Mouse (Mus musculus): ENCODE measurements around the gene Pdyn.
A peak's percentile ranks its signal among the peaks of the same experiment; 100 is the strongest.

Pdyn gene

DNA sequence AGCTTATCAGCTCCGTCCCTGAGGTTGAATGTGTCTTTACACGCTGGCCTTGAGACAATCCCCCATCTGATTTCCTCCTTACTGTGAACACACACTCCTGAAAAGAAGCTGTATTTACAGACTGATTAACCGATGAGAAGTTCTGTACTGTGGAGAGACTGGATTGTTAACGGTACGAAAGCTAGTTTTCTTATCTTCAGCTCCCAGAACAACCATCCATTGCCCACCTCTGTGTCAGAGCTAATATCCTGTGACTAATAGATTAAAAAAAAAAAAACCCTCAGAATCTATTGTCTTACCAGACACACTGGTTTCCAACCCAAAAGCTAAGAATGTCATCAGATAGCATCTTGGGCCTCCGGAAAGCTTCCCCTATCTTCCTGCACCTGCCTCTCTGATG is 5.3 kb downstream of the Pdyn start:
- TF ChIP-seq NANOG (IDR thresholded peaks at IDR 0.05; ENCODE audit: borderline replicate concordance, low read length) (no peak), CTCF (conservative IDR thresholded peaks at IDR 0.05; ENCODE audit: low read length) (no peak), POU5F1 (IDR thresholded peaks at IDR 0.05; ENCODE audit: borderline replicate concordance, low read length) (no peak)
- no peak overlapping the region for H3K4me3 ChIP-seq (replicated peaks; ENCODE audit: low read length)
- peaks cover 65% of the 10 kb centered on the region for H3K4me1 ChIP-seq (replicated peaks; ENCODE audit: low read depth, low read length)
- peaks cover 40% of the 10 kb centered on the region for H3K27me3 ChIP-seq (ENCODE audit: insufficient read depth, low read length)
- no peaks in the 10 kb centered on the region for H3K36me3 ChIP-seq (ENCODE audit: insufficient read depth, low read length)
- H3K9me3 ChIP-seq (ENCODE audit: low read length), result no peaks in the 10 kb centered on the region

GRCm38 (mm10) chr2:129692694-129693093 is 7.0 kb downstream of the Pdyn start:
- Histone ChIP-seq H3K9me3 (ENCODE audit: low read length) (no peaks in the 10 kb centered on the region), H3K36me3 (ENCODE audit: insufficient read depth, low read length) (no peaks in the 10 kb centered on the region), H3K4me3 (replicated peaks; ENCODE audit: low read length) (no peak overlapping the region), H3K4me1 (replicated peaks; ENCODE audit: low read depth, low read length) (peaks cover 59% of the 10 kb centered on the region), H3K27me3 (ENCODE audit: insufficient read depth, low read length) (peaks cover 41% of the 10 kb centered on the region)
- TF ChIP-seq CTCF (conservative IDR thresholded peaks at IDR 0.05; ENCODE audit: low read length) (no peak), POU5F1 (IDR thresholded peaks at IDR 0.05; ENCODE audit: borderline replicate concordance, low read length) (no peak), NANOG (IDR thresholded peaks at IDR 0.05; ENCODE audit: borderline replicate concordance, low read length) (no peak)

DNA sequence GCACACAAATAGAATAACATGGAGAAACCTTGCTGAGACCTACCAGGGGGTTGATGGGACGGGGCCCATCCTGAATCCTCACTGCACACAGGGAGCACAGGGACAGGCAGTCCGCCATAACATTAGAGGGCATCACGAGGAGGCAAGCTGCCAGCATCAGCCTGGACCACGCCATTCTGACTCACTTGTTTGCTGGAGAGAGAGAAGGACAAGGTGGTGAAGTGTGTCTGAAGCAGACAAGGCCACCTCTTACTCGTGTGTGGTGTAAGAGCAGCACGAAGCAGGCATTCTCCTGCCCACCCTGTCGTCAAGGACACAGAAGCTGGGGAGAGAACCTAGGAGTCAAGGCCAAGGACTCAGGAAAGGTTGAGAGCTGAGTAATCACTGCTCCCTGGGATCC is 9.9 kb downstream of the Pdyn start:
- H3K4me1 ChIP-seq (replicated peaks; ENCODE audit: low read depth, low read length), result peaks cover 42% of the 10 kb centered on the region
- TF ChIP-seq NANOG (IDR thresholded peaks at IDR 0.05; ENCODE audit: borderline replicate concordance, low read length) (no peak), CTCF (conservative IDR thresholded peaks at IDR 0.05; ENCODE audit: low read length) (no peak), POU5F1 (IDR thresholded peaks at IDR 0.05; ENCODE audit: borderline replicate concordance, low read length) (no peak)
- no peak overlapping the region for H3K4me3 ChIP-seq (replicated peaks; ENCODE audit: low read length)
- no peaks in the 10 kb centered on the region for H3K9me3 ChIP-seq (ENCODE audit: low read length)
- peaks cover 46% of the 10 kb centered on the region for H3K27me3 ChIP-seq (ENCODE audit: insufficient read depth, low read length)
- H3K36me3 ChIP-seq (ENCODE audit: insufficient read depth, low read length), result no peaks in the 10 kb centered on the region

GRCm38 (mm10) chr2:129688036-129688625 is 11.5 kb downstream of the Pdyn start:
- TF ChIP-seq CTCF (conservative IDR thresholded peaks at IDR 0.05; ENCODE audit: low read length) (no peak), POU5F1 (IDR thresholded peaks at IDR 0.05; ENCODE audit: borderline replicate concordance, low read length) (no peak), NANOG (IDR thresholded peaks at IDR 0.05; ENCODE audit: borderline replicate concordance, low read length) (no peak)
- Histone ChIP-seq H3K9me3 (ENCODE audit: low read length) (no peaks in the 10 kb centered on the region), H3K36me3 (ENCODE audit: insufficient read depth, low read length) (no peaks in the 10 kb centered on the region)

DNA sequence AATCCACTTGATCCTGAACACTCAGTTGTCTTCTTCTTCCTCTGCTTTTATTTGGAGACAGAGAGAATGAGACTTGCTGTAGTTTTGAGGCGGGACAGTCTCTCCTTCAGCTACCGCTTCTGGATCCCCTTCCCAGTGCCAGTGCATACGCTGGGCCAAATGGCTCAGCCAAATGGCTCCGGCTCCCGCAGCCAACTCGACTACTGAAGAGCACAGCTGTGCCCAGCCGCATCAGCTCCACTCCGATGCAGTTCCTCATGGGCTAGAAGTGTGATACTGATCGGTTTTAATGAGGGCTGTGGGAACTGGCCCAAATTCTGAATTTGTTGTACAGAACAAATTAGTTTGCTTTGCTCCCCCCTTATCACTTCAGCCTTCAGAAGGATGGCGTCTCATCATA is 12.7 kb downstream of the Pdyn start:
- Histone ChIP-seq H3K9me3 (ENCODE audit: low read length) (no peaks in the 10 kb centered on the region), H3K4me3 (replicated peaks; ENCODE audit: low read length) (no peak overlapping the region), H3K27me3 (ENCODE audit: insufficient read depth, low read length) (peaks cover 47% of the 10 kb centered on the region), H3K4me1 (replicated peaks; ENCODE audit: low read depth, low read length) (peaks cover 21% of the 10 kb centered on the region), H3K36me3 (ENCODE audit: insufficient read depth, low read length) (no peaks in the 10 kb centered on the region)
- TF ChIP-seq POU5F1 (IDR thresholded peaks at IDR 0.05; ENCODE audit: borderline replicate concordance, low read length) (no peak), CTCF (conservative IDR thresholded peaks at IDR 0.05; ENCODE audit: low read length) (no peak), NANOG (IDR thresholded peaks at IDR 0.05; ENCODE audit: borderline replicate concordance, low read length) (no peak)

More at GRCm38 (mm10) chr2:129688036-129688625, 11.5 kb downstream of the Pdyn start:
- Histone ChIP-seq H3K4me3 (replicated peaks; ENCODE audit: low read length) (peak overlapping the region; percentile 68), H3K27me3 (ENCODE audit: insufficient read depth, low read length) (peaks cover 52% of the 10 kb centered on the region), H3K4me1 (replicated peaks; ENCODE audit: low read depth, low read length) (peaks cover 27% of the 10 kb centered on the region)

GRCm38 (mm10) chr2:129684014-129684413 is 15.6 kb downstream of the Pdyn start:
- no peak overlapping the region for H3K4me3 ChIP-seq (replicated peaks; ENCODE audit: low read length)
- peaks cover 36% of the 10 kb centered on the region for H3K27me3 ChIP-seq (ENCODE audit: insufficient read depth, low read length)
- TF ChIP-seq CTCF (conservative IDR thresholded peaks at IDR 0.05; ENCODE audit: low read length), result no peak
- TF ChIP-seq POU5F1 (IDR thresholded peaks at IDR 0.05; ENCODE audit: borderline replicate concordance, low read length), result no peak
- TF ChIP-seq NANOG (IDR thresholded peaks at IDR 0.05; ENCODE audit: borderline replicate concordance, low read length), result no peak
- peaks cover 21% of the 10 kb centered on the region for H3K4me1 ChIP-seq (replicated peaks; ENCODE audit: low read depth, low read length)
- H3K36me3 ChIP-seq (ENCODE audit: insufficient read depth, low read length), result no peaks in the 10 kb centered on the region
- H3K9me3 ChIP-seq (ENCODE audit: low read length), result no peaks in the 10 kb centered on the region

- Histone ChIP-seq H3K9me3 (ENCODE audit: low read length) (no peaks in the 10 kb centered on the region), H3K27me3 (ENCODE audit: insufficient read depth, low read length) (peaks cover 13% of the 10 kb centered on the region; the same call in 1 of the 2 replicates), H3K4me3 (replicated peaks; ENCODE audit: low read length) (no peak overlapping the region), H3K4me1 (replicated peaks; ENCODE audit: low read depth, low read length) (peaks cover 15% of the 10 kb centered on the region), H3K36me3 (ENCODE audit: insufficient read depth, low read length) (no peaks in the 10 kb centered on the region)
- TF ChIP-seq CTCF (conservative IDR thresholded peaks at IDR 0.05; ENCODE audit: low read length) (no peak), POU5F1 (IDR thresholded peaks at IDR 0.05; ENCODE audit: borderline replicate concordance, low read length) (no peak), NANOG (IDR thresholded peaks at IDR 0.05; ENCODE audit: borderline replicate concordance, low read length) (no peak)
Observed at GRCm38 (mm10) chr2:129680236-129680635, 19.4 kb downstream of the Pdyn start.

DNA sequence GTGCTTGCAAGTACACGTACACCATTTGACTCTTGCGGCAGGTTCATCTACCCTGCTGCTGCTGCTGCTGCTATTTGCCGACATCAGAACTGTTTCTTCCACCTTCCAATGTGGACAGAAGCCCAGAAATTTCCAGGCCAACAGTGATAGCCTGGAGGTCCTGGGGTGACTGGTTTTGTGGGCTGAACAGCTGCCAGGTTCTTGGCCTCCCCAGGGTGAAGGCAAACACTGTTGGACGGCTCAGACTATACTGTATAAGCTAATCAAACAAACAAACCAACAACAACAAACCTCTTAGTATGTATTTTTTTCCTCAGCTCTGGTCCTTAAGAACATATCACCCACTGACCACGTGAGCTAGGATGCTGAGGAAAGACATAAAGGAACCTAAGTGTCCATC is 20.6 kb downstream of the Pdyn start:
- Histone ChIP-seq H3K4me1 (replicated peaks; ENCODE audit: low read depth, low read length) (peaks cover 17% of the 10 kb centered on the region), H3K4me3 (replicated peaks; ENCODE audit: low read length) (no peak overlapping the region), H3K27me3 (ENCODE audit: insufficient read depth, low read length) (peaks cover 11% of the 10 kb centered on the region; the same call in 1 of the 2 replicates), H3K36me3 (ENCODE audit: insufficient read depth, low read length) (no peaks in the 10 kb centered on the region), H3K9me3 (ENCODE audit: low read length) (no peaks in the 10 kb centered on the region)
- TF ChIP-seq POU5F1 (IDR thresholded peaks at IDR 0.05; ENCODE audit: borderline replicate concordance, low read length), result no peak
- TF ChIP-seq CTCF (conservative IDR thresholded peaks at IDR 0.05; ENCODE audit: low read length), result no peak
- no peak for TF ChIP-seq NANOG (IDR thresholded peaks at IDR 0.05; ENCODE audit: borderline replicate concordance, low read length)

GRCm38 (mm10) chr2:129677664-129678063 is 22.0 kb downstream of the Pdyn start:
- Histone ChIP-seq H3K4me3 (replicated peaks; ENCODE audit: low read length) (no peak overlapping the region), H3K27me3 (ENCODE audit: insufficient read depth, low read length) (peaks cover 6% of the 10 kb centered on the region; the same call in 1 of the 2 replicates), H3K9me3 (ENCODE audit: low read length) (no peaks in the 10 kb centered on the region), H3K4me1 (replicated peaks; ENCODE audit: low read depth, low read length) (peaks cover 17% of the 10 kb centered on the region), H3K36me3 (ENCODE audit: insufficient read depth, low read length) (no peaks in the 10 kb centered on the region)
- TF ChIP-seq NANOG (IDR thresholded peaks at IDR 0.05; ENCODE audit: borderline replicate concordance, low read length), result no peak
- no peak for TF ChIP-seq CTCF (conservative IDR thresholded peaks at IDR 0.05; ENCODE audit: low read length)
- no peak for TF ChIP-seq POU5F1 (IDR thresholded peaks at IDR 0.05; ENCODE audit: borderline replicate concordance, low read length)

All from E14TG2a.4 (cell line).